Mouse (Mus musculus) thymus, adult 2 months (tissue): ENCODE measurements at regions not wholly inside any gene's neighbourhood (a gene's known extent, or its start where the extent isn't known, plus 50 kb on each side); places are given as distances from the start of the nearest gene placed in this dataset.

Experiments
- DNase-seq: peaks from one replicate; pipeline ENCODE4 v3.0.0; 2021
- H3K27ac ChIP-seq: fragments of 200-500 bp; 2 replicates; pipeline ENCODE4 v1.5.1; 2012; ENCODE audit warnings: low read length, control low read depth; ENCODE audit not compliant: control insufficient read depth, insufficient read depth
- H3K27me3 ChIP-seq: fragments of 200-500 bp; 2 replicates; pipeline ENCODE4 v1.6.1; 2012; ENCODE audit warnings: mild to moderate bottlenecking, low read length, moderate library complexity, mixed read lengths; ENCODE audit not compliant: control insufficient read depth, insufficient read depth
- H3K36me3 ChIP-seq: fragments of 200-500 bp; 2 replicates; pipeline ENCODE4 v1.6.1; 2012; ENCODE audit warnings: mild to moderate bottlenecking, low read length, moderate library complexity; ENCODE audit not compliant: control insufficient read depth, insufficient read depth
- H3K4me1 ChIP-seq: fragments of 200-500 bp; replicated peaks from 2 replicates; pipeline ENCODE4 v1.6.1; 2012; ENCODE audit warnings: low read length; ENCODE audit not compliant: control insufficient read depth, insufficient read depth
- H3K4me3 ChIP-seq: fragments of 200-500 bp; 2 replicates; pipeline ENCODE4 v1.5.1; 2012; ENCODE audit warnings: mild to moderate bottlenecking, low read length, control low read depth, moderate library complexity; ENCODE audit not compliant: control insufficient read depth, insufficient read depth
- CTCF ChIP-seq: fragments of 200-500 bp; IDR thresholded peaks from 2 replicates; pipeline ENCODE4 v1.5.1; 2012; ENCODE audit warnings: mild to moderate bottlenecking, control low read depth, low read length, moderate library complexity, borderline replicate concordance; ENCODE audit not compliant: control insufficient read depth, poor library complexity, insufficient read depth; ENCODE audit errors: extremely low read depth
- POLR2A ChIP-seq: fragments of 200-500 bp; IDR thresholded peaks from 2 replicates; pipeline ENCODE4 v1.6.1; 2012; ENCODE audit warnings: mild to moderate bottlenecking, low read length, control low read depth, moderate library complexity; ENCODE audit not compliant: control insufficient read depth, poor library complexity, insufficient read depth; ENCODE audit errors: extremely low read depth
- WGBS: fragments of 180-500 bp; shearing (Covaris S2); methylation state at CpG from one replicate; pipeline ENCODE4 v1.1.7; 2018; 5-methylcytosine and 5-hydroxymethylcytosine counted together

GRCm38 (mm10) chr3:61185789-61186188 is 175.6 kb upstream of the Rap2b start:
- no peak overlapping the region for H3K4me3 ChIP-seq
- H3K4me1 ChIP-seq, result no peaks in the 10 kb centered on the region
- H3K27me3 ChIP-seq, result no peaks in the 10 kb centered on the region
- no peak for TF ChIP-seq CTCF
- no peak for TF ChIP-seq POLR2A
- H3K27ac ChIP-seq, result no peak overlapping the region
- H3K36me3 ChIP-seq, result no peaks in the 10 kb centered on the region
- 41% methylated on average over 1 of the region's 1 CpGs for WGBS
- DNase-seq, result no peak

- no peak for TF ChIP-seq CTCF
- TF ChIP-seq POLR2A, result no peak
- Histone ChIP-seq H3K36me3 (no peaks in the 10 kb centered on the region), H3K4me3 (no peak overlapping the region), H3K27ac (no peak overlapping the region), H3K27me3 (no peaks in the 10 kb centered on the region), H3K4me1 (no peaks in the 10 kb centered on the region)
- DNase-seq, result no peak
These were observed 172.8 kb upstream of the Rap2b start for GRCm38 (mm10) chr3:61188662-61189061.

- no peak for DNase-seq
- no peak overlapping the region for H3K4me3 ChIP-seq
- no peak for TF ChIP-seq CTCF
- no peak for TF ChIP-seq POLR2A
- 62% methylated on average over 4 of the region's 4 CpGs for WGBS
- no peaks in the 10 kb centered on the region for H3K36me3 ChIP-seq
- H3K27me3 ChIP-seq, result no peaks in the 10 kb centered on the region
- H3K4me1 ChIP-seq, result no peaks in the 10 kb centered on the region
- no peak overlapping the region for H3K27ac ChIP-seq
These were observed 144.9 kb upstream of the Rap2b start for GRCm38 (mm10) chr3:61216562-61216961.

- H3K4me1 ChIP-seq, result no peaks in the 10 kb centered on the region
- DNase-seq, result no peak
- no peaks in the 10 kb centered on the region for H3K36me3 ChIP-seq
- no peak overlapping the region for H3K4me3 ChIP-seq
- no peak for TF ChIP-seq POLR2A
- no peak for TF ChIP-seq CTCF
- no peaks in the 10 kb centered on the region for H3K27me3 ChIP-seq
- no peak overlapping the region for H3K27ac ChIP-seq
These were observed 136.9 kb upstream of the Rap2b start for GRCm38 (mm10) chr3:61224505-61224904.

DNA sequence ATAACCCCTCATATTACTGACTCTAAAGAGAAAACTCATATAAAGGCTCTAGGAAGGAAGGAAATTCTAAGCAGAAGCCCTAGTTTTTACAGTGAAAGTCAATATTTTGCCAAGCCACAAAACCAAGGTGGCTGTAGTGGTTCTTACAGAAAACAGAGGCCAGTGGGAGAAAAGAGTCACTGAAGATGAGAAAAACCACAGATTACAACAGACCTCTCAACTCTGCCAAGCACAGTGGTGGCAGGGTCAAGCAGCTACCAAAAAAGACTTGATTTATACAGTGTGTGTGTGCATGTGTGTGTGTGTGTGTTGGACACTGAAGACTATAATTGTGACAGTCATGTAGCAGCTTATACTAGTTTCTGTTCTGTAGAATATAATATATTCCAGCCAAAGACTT is 136.4 kb upstream of the Rap2b start:
- no peaks in the 10 kb centered on the region for H3K4me1 ChIP-seq
- H3K4me3 ChIP-seq, result no peak overlapping the region
- DNase-seq, result no peak
- H3K36me3 ChIP-seq, result no peaks in the 10 kb centered on the region
- no peaks in the 10 kb centered on the region for H3K27me3 ChIP-seq
- TF ChIP-seq CTCF, result no peak
- no peak for TF ChIP-seq POLR2A
- H3K27ac ChIP-seq, result no peak overlapping the region

GRCm38 (mm10) chr3:61241380-61241779 is 120.1 kb upstream of the Rap2b start:
- Histone ChIP-seq H3K4me3 (no peak overlapping the region), H3K27me3 (no peaks in the 10 kb centered on the region), H3K4me1 (no peaks in the 10 kb centered on the region), H3K27ac (no peak overlapping the region), H3K36me3 (no peaks in the 10 kb centered on the region)
- DNase-seq, result no peak
- WGBS, result 8% methylated on average over 5 of the region's 5 CpGs
- no peak for TF ChIP-seq POLR2A
- TF ChIP-seq CTCF, result no peak

- no peak overlapping the region for H3K27ac ChIP-seq
- no peaks in the 10 kb centered on the region for H3K4me1 ChIP-seq
- no peaks in the 10 kb centered on the region for H3K36me3 ChIP-seq
- no peaks in the 10 kb centered on the region for H3K27me3 ChIP-seq
- H3K4me3 ChIP-seq, result no peak overlapping the region
- TF ChIP-seq CTCF (no peak), POLR2A (no peak)
- WGBS, result 29% methylated on average over 6 of the region's 6 CpGs
- DNase-seq, result peak; percentile 16
These were observed 117.4 kb upstream of the Rap2b start for GRCm38 (mm10) chr3:61243876-61244527.
